Mouse (Mus musculus): ENCODE data around the gene Pde4d.
A peak's percentile ranks its signal among the peaks of the same experiment; 100 is the strongest.

Gene Pde4d

DNA sequence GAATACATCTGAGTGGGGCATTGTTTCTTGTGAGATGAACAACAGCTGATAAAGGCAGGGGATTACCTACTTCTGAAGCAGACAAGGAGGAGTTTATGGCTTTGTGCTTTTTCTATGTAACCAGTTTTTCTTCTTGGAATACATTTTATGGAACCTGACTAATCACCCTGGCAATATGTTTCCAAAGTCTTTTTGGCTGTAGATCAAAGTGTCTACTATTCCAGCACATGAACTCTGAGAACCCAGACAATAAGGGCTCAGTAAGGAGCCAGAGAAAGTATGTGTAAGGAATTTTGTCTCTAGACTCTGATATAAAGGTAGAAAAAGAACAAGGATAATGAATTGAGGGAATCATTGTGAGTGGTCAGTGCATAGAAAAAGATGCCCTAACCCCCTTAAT lies 40.1 kb downstream of the Pde4d start:
- DNase-seq (ENCODE audit: low spot score in 2 of 2) = no peak

DNA sequence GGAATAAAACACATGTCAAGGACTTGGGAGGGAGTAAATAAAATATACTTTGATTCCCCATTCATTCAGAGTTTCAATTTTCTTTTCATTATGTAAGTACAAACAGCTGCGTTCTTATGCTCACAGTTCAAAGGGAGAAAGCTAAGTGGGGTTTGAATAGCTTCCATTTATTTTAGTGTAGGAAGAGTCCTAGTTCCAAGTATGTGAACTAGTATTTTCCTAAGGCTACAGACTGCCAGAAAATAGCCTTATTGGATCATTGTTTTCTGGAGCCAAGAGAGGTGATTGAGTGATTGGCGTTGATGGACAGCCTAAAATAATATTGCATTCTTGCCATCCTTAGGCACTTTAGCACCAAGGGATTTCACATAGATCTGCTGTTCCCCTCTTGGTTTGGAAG lies 41.1 kb downstream of the Pde4d start:
- no peak for DNase-seq (ENCODE audit: low spot score in 2 of 2)

DNA sequence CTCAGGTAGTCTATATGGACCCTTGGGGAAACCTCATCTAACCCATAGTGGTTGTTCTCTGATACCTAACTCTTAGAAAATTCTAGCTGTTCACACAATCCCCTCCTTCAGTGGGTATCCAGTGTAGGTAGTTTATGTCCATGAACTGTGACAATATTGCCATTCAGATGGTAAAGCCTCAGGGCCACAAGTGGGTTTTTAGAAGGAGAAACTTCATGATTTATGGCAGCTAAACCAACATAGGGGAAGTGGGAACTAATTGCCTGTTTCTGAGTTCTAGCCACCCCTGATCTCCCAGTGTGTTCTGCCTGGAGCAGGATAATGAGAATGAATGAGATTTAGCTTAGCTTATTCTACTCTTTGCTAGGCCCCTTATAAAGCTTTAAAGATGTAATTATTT lies 43.1 kb downstream of the Pde4d start:
- DNase-seq (ENCODE audit: low spot score in 2 of 2) = no peak

DNA sequence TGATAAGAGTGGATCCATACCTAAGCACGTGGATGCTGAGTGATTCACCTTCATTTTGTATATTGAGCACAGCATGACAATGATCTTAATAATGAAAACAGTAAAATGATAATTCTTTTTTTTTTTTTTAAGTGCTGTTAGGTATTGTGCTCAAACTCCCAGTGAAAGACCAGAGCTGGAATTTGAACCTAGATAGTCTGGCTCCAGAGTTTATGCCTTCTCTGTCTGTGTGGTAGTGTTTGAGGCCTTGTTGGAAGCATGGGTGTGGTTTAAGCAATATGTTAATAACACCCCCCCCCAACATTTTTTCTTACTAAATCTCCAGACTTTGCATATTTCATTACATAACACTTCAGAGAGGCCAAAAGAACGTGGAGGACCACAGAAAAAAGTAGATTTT lies 44.6 kb downstream of the Pde4d start:
- DNase-seq (ENCODE audit: low spot score in 2 of 2) = no peak

DNA sequence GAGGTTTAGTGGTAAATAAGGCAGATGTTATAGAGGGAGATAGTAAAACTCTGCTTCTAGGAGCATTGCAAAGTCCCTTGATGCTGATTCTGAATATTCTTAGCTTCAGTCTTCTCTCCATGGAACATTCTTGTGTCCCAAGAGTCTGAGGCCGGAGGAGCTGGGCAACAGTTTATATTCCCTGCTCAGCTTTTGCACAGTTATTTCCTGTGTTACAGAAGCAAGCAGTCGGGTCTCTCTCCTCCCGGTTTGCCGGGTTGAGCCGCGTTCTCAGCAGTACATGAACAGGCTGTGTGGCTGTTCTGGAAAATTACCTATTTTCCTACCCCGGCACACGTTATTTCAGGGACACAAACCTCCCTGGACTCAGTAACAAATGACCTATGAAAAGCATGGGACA lies 48.0 kb downstream of the Pde4d start:
- no peak for DNase-seq (ENCODE audit: low spot score in 2 of 2)

DNA sequence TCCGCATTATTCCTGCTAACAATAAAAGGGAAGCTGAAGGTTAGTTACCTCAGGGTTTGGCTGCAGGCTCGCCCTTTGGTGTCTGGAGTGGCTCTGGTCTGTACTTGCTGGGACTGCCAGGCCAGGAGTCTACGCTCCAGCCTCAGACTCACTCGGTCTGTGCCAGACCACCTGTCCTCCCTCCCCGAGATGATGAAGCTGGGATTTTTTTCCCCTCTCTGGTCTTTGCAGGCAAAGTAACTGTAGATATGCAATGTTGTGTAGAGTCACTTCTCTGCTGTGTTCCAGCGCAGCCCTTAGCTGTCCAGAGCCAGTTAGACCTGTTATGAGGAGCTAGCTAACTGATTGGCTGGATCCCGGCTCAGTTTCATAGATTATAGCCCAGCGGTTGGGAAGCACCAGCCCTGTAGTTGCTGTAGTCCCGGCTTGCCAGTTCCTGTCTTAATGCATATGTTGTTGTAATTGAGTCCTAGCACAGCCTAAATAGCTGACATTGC lies 48.5 kb downstream of the Pde4d start:
- no peak for DNase-seq (ENCODE audit: low spot score in 2 of 2)

DNA sequence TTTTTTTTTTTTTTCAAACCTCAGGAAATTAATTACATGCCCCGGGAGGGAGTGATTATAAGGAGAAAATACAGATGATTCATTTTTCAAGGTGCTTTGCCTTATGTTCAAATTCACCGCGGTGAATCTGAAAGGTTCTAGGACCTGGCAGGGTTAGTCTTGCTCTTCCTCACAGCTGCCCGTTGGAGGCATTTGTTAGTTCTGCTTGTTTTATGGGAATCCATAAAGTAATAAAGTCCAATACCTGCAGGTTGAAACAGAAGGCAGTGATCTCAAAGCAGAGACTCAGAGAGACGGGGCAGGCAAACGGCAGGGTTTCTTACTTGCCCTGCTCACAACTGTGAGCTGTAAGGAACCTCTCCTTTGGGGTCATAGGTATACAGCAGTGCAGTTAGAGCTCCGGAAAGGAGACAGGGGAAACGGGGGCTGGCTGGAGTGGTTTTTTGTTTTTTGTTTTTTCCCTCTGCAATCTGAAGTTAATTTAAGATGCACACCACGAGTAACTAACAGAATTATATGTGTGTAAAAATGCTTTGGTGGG lies 49.1 kb downstream of the Pde4d start:
- DNase-seq (ENCODE audit: low spot score in 2 of 2) = no peak

DNA sequence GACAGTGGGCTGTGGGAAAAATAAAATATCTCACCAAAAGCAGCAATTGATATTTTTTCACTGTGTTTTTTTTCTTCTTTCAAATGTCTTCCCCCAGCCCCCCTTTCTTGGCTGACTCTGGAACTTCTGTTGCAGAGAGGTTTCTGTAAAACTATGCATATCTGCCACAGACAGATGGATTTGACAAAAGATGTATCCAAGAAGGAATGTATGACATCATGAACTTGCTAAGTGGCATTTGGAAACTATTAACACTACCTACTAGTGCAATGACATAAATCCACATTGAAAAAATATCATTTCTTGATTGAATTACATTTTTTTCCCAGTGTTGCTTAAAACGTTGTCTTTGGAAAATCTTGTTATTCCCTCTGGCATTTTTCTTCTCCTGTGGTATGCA lies 51.6 kb downstream of the Pde4d start:
- no peak for DNase-seq (ENCODE audit: low spot score in 2 of 2)

DNA sequence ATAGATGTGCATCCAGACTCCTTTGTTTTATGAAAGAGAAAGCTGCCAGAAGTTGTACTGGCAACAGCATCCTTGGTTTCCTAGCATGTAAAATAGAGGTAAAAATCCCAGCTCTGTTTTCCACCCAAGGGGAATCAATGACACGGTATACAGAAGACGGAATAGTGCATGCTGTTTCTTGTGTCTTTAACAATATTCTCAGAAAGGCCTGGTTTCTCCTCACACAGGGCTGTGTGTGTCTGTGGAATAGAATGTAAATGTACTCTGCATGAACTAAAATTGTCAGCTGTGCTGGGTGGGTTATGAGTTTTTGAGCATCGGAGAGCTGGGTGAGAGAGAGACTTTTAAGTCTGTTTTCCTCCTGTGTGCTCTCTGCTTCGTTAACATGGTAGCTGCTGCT lies 74.8 kb downstream of the Pde4d start:
- no peak for DNase-seq (ENCODE audit: low spot score in 2 of 2)

DNA sequence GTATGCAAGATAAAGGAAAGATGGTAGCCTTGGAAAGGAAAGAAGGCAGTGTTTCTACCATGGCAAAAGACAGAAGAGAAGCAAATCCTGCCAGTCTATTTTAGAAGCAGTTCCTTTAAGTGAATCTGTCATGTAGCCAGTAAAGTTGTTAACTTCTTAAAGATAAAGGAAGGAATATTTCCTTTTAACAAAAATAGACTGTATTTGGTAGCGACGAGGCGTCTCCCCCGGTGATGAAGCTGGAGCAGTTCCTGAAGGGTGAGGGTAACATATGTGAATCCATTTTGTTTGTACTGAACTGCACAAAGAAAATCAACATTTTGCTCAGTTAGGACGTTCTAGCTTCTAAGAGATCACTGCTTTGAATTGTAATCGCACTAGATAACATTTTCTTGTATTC lies 75.2 kb downstream of the Pde4d start:
- no peak for DNase-seq (ENCODE audit: low spot score in 2 of 2)

DNA sequence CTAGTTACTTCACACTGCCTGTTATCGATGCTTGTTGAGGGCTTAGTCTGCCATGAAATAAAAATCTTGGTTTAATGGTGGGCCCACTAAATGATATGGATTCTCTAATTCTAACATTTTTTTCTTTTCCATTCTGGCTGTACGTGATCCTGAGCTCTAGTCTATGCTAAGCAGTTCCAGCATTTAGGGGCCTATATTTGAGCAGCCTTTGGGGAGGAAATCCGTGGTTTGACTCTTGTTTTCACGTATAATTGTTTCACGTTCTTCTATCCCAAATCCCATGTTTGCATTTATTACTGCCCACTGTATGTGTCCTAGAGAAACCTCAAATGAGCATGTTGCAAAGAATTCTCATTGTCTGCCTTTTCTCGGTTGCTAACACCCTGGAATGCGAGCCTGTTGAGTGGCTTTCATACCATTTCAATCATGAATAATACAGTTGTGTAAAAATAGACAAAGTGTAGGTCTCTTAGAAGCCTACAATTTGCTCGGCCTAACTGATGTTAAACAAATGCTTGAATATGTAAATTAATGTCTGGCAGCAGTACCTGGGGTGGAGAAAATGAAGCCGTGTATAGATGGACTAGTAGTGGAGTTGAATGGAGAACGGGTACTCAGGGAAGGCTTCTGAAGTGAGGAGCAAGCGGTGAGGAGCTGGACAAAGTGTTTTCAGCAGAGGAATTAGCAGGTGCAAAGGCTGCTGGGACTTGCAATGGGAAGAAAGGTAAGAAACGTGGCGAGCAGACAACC lies 76.7 kb downstream of the Pde4d start:
- DNase-seq (ENCODE audit: low spot score in 2 of 2) = no peak

DNA sequence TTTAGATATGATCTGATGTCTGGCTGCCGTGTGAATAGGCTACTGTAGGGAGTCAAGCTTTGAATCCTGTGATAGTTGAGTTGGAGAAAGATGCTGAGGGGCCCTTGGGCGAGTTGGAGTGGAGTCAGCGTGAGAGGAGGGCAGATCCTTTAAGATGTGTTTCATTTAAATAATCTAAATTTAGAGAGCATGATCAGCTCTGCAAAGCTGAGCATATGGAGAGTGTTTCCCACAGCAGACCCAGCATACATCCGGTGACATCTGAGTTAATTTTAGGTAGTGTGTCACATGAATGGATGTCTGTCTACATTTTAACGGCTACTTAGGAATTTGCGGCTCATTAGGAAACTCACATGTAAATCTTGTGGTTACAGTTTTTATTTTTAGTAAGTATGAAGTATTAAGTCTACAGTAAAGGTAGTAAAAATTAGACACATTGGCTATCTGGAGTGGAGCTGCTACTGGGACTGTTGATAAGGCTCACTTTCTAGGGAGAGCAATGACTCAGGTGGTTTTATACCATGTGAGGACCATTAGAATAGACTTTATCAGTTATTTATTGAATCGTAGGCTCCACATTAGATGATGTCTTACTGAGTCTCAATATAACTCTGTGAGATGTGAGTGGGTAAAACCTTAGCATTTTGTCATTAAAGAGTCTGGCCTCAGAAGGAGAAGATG lies 77.5 kb downstream of the Pde4d start:
- no peak for DNase-seq (ENCODE audit: low spot score in 2 of 2)

DNA sequence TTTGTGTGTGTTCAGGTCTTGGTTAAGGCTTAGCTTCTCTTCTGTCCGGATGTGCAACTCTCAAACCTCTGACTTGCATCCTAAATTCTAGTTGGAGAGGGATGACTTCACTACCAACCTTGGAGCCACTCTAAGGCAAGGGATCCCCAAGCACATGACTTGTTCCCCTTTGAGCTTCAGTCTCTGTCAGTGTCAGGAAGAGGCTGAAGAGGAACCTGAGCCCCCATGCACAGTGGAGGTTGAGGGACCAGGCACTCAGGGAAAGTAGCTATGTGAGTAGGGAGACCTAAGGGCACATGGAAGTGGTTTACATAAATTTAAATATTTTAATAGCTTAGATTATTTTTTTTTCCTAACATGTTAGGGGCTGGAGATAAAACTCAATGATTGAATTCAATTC lies 78.6 kb downstream of the Pde4d start:
- no peak for DNase-seq (ENCODE audit: low spot score in 2 of 2)

DNA sequence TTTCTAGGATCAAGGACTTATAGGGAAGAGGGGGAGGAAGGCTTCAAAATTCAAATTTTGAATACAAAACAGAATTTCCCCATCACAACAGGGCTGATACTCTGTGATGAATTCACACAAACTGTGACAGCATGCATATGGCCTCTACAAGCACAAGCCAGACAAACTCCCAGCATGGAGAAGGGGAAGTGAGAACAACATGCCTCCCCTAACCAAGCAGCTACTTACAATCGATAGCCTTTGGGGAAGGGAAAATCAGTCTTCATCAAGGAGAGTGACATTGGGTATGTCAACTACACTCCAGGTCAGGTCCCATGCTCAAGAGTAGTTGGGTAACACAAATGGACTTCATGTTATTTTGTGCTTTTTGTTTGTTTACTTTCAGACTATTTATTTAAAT lies 83.1 kb downstream of the Pde4d start:
- no peak for DNase-seq (ENCODE audit: low spot score in 2 of 2)

DNA sequence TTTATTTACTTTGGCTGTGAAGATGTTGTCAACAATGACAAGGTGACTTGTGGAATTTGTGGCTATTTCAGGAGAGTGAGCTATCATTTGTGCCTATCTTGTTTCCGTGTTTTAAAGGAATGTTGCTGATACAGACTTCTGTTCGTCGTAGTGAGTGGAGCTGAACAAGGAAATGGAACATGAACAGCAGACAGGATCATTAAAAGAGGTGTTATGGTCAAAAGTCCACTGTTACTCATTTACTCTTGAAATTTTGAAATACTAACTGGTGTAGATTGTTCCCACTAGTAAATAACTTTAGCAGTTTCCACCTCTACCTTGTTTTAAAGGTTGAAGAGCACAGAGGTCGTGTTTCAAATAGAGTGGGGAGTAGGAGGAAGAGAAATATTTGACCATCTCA lies 86.7 kb downstream of the Pde4d start:
- DNase-seq (ENCODE audit: low spot score in 2 of 2) = no peak

DNA sequence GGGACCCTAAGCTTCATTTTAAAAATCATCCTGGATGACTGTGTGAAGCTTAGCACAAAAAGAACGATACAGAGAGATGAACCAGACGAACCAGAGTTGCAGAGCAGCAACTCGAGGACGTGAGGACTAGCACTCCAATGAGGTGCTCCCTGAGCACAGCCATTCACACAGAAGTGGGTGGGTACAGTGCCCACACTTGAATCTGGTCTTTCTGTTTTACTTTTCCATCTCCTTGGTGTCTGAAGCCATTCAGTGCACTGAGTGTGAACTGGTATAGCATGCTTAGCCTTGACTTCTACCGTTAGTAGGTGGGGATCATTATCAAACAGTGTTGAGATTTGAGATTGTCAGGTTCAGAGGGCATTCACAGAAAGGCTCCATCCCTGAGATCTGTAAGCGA lies 87.2 kb downstream of the Pde4d start:
- no peak for DNase-seq (ENCODE audit: low spot score in 2 of 2)

DNA sequence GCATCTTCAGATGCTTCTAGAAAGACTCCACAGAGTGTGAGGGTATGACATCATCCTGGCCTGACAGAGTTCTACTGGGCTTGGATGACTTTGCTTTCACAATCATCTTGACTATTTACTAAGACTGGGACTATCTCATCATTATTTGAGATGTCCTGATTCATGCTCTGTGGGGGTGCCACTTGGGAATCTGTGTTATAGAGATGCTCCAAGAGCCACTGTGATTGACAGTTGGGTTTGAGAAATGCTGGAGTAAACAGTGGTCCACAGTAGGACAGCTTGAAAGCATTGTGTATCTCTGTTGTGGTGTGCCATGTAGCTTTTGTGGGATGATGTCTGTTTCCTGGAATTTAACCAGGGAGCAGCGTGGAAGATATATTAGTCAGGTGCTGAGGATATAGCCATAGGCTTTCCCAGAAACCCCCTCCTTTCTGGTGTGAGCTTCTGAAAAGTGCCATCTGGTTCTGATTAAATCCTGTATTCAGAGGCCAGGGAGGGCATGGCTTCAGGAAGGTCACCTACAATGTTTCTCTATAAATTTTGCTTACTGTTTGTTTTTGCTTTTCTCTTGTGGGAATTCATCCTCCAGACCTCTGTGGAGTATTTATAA lies 89.1 kb downstream of the Pde4d start:
- no peak for DNase-seq (ENCODE audit: low spot score in 2 of 2)

DNA sequence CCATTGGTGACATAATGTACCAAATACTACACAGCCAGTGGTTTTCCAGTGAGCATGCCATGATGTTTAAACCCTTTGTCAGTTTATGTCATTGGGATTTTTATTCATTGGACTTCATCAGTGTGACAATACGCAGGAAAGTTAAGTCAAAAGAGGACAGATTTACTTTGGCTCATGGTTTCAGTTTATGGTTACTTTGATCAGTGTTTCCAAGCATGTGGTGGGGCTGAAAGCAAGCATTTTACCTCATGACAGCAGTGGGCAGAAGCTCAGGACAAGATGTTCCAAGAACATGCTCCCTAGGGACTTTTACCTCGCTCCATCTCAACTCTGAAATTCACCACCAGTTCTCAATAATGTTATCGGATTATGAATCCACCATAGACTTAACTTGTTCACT lies 91.7 kb downstream of the Pde4d start:
- DNase-seq (ENCODE audit: low spot score in 2 of 2) = no peak

DNA sequence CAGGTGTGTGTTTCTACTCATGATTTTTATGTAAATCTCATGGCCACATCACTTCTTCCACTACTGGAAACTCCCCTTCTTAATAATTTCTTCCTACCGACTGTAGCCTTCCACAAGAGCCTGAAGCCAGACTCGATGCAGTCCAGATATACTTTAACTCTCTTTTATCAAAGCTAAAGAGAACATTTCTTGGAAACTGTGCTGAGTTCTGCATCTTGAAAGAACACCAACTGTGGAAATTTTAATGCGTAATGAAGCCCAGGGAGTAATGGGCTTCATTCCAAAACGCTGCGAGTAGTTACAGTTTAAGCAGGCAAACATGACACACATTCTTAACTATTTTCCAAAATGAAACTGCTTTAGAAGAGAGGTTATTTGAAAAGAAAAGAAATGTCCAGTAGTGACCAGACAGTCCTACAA lies 92.6 kb downstream of the Pde4d start:
- DNase-seq (ENCODE audit: low spot score in 2 of 2) = peak; percentile 6 to 11

DNA sequence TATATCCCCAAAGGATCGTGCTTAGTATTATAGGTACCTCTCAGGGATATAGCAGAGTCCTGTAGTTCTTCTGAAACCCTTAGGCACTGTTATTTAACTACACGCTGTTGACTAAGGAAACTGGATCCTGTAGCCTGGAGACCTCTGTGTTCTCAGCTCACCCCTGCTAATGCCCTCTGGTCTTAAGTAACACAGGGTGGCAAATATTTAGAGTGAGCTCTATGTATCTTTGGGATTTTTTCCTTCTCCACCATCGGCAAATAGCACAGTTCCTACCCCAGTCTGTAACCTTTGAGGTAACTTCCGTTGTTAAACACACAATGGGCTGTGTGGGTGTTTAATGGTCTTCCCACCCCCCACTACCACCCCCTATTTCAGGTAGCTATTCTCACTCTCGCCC lies 102.5 kb downstream of the Pde4d start:
- no peak for DNase-seq (ENCODE audit: low spot score in 2 of 2)

DNA sequence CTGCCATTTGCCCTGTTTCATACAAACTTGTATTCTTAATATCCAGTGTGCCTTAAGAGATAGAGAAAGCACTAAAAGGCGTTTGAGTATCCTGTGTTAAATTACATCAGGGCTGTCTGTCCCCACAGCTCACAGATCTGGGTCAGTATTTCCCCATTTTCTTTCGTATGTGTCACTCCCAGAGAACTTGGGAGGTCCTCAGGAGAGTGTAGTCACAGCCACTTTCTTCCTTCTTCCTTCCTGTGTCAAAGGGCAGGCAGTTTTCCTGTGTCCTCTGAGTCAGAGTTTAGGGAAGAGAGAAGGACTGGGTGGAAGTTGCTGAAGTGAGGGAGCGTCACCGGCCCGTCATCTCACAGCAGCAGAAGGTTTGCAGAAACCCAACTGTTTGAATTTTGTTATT lies 103.2 kb downstream of the Pde4d start:
- DNase-seq (ENCODE audit: low spot score in 2 of 2) = no peak

DNA sequence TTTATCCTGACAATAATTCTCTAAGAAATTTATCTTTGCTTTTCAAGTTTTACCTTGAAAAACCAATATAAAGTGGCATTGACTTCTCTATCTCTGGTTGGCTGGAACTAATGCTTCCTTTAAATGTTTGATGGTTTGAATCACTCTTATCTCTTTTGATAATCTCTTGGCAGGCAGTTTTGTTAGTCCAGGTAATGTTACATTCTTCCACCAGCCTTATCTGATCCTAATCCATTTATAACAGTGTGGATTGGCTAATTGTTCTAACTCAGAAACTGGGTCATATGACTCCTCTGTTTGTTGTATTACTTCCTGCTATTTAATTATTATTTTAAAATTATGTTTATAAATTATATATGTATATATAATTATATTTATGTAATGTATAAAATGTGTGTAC lies 105.2 kb downstream of the Pde4d start:
- no peak for DNase-seq (ENCODE audit: low spot score in 2 of 2)

DNA sequence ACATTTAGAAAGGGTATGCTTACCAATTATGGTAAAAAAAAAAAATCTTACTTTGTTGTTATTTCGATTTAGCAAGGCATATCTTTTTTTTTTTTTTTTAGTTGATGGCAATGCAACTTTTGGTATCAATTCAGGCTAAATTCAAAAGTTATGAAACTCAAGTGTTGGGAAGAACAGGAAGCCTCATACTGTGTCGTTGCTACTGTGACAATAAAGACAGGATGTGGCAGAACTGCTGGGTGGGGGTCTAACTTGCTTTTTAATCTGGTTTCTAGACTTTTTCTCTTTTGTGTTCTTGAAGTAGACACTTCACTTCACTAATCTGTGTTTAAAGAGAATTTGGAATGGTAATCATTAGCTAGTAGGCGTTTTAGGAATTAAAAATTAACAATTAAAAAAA lies 147.2 kb downstream of the Pde4d start:
- no peak for DNase-seq (ENCODE audit: low spot score in 2 of 2)
